Mouse (Mus musculus): ENCODE measurements around the gene Plpp2. TPM values are rescaled to one million over a fixed set of nuclear protein-coding genes. Genes with fewer than 3 reads are reported as not detected.

Plpp2 gene
- polyA plus RNA-seq, 2 experiments: 15.9 to 26.1 TPM

- DNase-seq (ENCODE audit: low spot score) (no peak), ATAC-seq (ENCODE audit: low FRiP score, low read depth) (no peak)
- H3K9me3 ChIP-seq (ENCODE audit: control insufficient read depth, low read length): no peaks in the 10 kb centered on the region
- H3K27me3 ChIP-seq (ENCODE audit: control insufficient read depth, insufficient read depth, low read length): no peaks in the 10 kb centered on the region
- no peak overlapping the region for H3K4me2 ChIP-seq (replicated peaks; ENCODE audit: low read depth, low read length, severe bottlenecking)
- 76% methylated on average over 3 of the region's 3 CpGs for WGBS
- no peak overlapping the region for H3K9ac ChIP-seq (ENCODE audit: low read depth, low read length, severe bottlenecking)
- peaks cover 7% of the 10 kb centered on the region; the same call in 1 of the 2 replicates for H3K4me1 ChIP-seq (ENCODE audit: control insufficient read depth, insufficient read depth, low read length)
- no peak overlapping the region for H3K27ac ChIP-seq (replicated peaks; ENCODE audit: low read depth, low read length)
- no peak for TF ChIP-seq POLR2A (IDR thresholded peaks at IDR 0.05; ENCODE audit: borderline replicate concordance, extremely low read depth, insufficient read depth, insufficient read length)
- peaks cover 8% of the 10 kb centered on the region; the same call in 1 of the 2 replicates for H3K36me3 ChIP-seq (ENCODE audit: control insufficient read depth, insufficient read depth, low read length)
- no peak overlapping the region for H3K4me3 ChIP-seq (replicated peaks; ENCODE audit: low read length)
Measured at GRCm38 (mm10) chr10:79531593-79531992, 2.0 kb downstream of the Plpp2 start.

- TF ChIP-seq POLR2A (IDR thresholded peaks at IDR 0.05; ENCODE audit: borderline replicate concordance, extremely low read depth, insufficient read depth, insufficient read length): no peak
- Histone ChIP-seq H3K4me2 (replicated peaks; ENCODE audit: low read depth, low read length, severe bottlenecking) (no peak overlapping the region), H3K4me1 (ENCODE audit: control insufficient read depth, insufficient read depth, low read length) (peaks cover 7% of the 10 kb centered on the region; the same call in 1 of the 2 replicates), H3K9ac (ENCODE audit: low read depth, low read length, severe bottlenecking) (no peak overlapping the region), H3K27me3 (ENCODE audit: control insufficient read depth, insufficient read depth, low read length) (no peaks in the 10 kb centered on the region), H3K9me3 (ENCODE audit: control insufficient read depth, low read length) (no peaks in the 10 kb centered on the region), H3K36me3 (ENCODE audit: control insufficient read depth, insufficient read depth, low read length) (peaks cover 8% of the 10 kb centered on the region; the same call in 1 of the 2 replicates), H3K27ac (replicated peaks; ENCODE audit: low read depth, low read length) (no peak overlapping the region), H3K4me3 (replicated peaks; ENCODE audit: low read length) (no peak overlapping the region)
- no peak for DNase-seq (ENCODE audit: low spot score)
- ATAC-seq (ENCODE audit: low FRiP score, low read depth): no peak
- 97% methylated on average over 13 of the region's 13 CpGs for WGBS
Measured at GRCm38 (mm10) chr10:79530721-79531120, 2.9 kb downstream of the Plpp2 start.

- TF ChIP-seq POLR2A (IDR thresholded peaks at IDR 0.05; ENCODE audit: borderline replicate concordance, extremely low read depth, insufficient read depth, insufficient read length): no peak
- H3K4me2 ChIP-seq (replicated peaks; ENCODE audit: low read depth, low read length, severe bottlenecking): no peak overlapping the region
- DNase-seq (ENCODE audit: low spot score): no peak
Measured at GRCm38 (mm10) chr10:79530241-79530640, 3.4 kb downstream of the Plpp2 start.

GRCm38 (mm10) chr10:79528081-79528480 is 5.5 kb downstream of the Plpp2 start:
- DNase-seq (ENCODE audit: low spot score): no peak

More at GRCm38 (mm10) chr10:79530241-79530640, 3.4 kb downstream of the Plpp2 start:
- 74% methylated on average over 8 of the region's 8 CpGs for WGBS
- no peaks in the 10 kb centered on the region for H3K9me3 ChIP-seq (ENCODE audit: control insufficient read depth, low read length)
- H3K4me3 ChIP-seq (replicated peaks; ENCODE audit: low read length): no peak overlapping the region
- no peak overlapping the region for H3K27ac ChIP-seq (replicated peaks; ENCODE audit: low read depth, low read length)
- H3K36me3 ChIP-seq (ENCODE audit: control insufficient read depth, insufficient read depth, low read length): peaks cover 8% of the 10 kb centered on the region; the same call in 1 of the 2 replicates
- peaks cover 7% of the 10 kb centered on the region; the same call in 1 of the 2 replicates for H3K4me1 ChIP-seq (ENCODE audit: control insufficient read depth, insufficient read depth, low read length)
- no peak overlapping the region for H3K9ac ChIP-seq (ENCODE audit: low read depth, low read length, severe bottlenecking)
- no peak for ATAC-seq (ENCODE audit: low FRiP score, low read depth)
- no peaks in the 10 kb centered on the region for H3K27me3 ChIP-seq (ENCODE audit: control insufficient read depth, insufficient read depth, low read length)

GRCm38 (mm10) chr10:79527453-79527845 is 6.1 kb downstream of the Plpp2 start:
- no peak for TF ChIP-seq POLR2A (IDR thresholded peaks at IDR 0.05; ENCODE audit: borderline replicate concordance, extremely low read depth, insufficient read depth, insufficient read length)
- ATAC-seq (ENCODE audit: low FRiP score, low read depth) (no peak), DNase-seq (ENCODE audit: low spot score) (no peak)
- Histone ChIP-seq H3K36me3 (ENCODE audit: control insufficient read depth, insufficient read depth, low read length) (peaks cover 8% of the 10 kb centered on the region; the same call in 1 of the 2 replicates), H3K4me2 (replicated peaks; ENCODE audit: low read depth, low read length, severe bottlenecking) (no peak overlapping the region), H3K27ac (replicated peaks; ENCODE audit: low read depth, low read length) (no peak overlapping the region), H3K9ac (ENCODE audit: low read depth, low read length, severe bottlenecking) (no peak overlapping the region), H3K9me3 (ENCODE audit: control insufficient read depth, low read length) (no peaks in the 10 kb centered on the region), H3K4me3 (replicated peaks; ENCODE audit: low read length) (no peak overlapping the region), H3K4me1 (ENCODE audit: control insufficient read depth, insufficient read depth, low read length) (no peaks in the 10 kb centered on the region), H3K27me3 (ENCODE audit: control insufficient read depth, insufficient read depth, low read length) (no peaks in the 10 kb centered on the region)
- 86% methylated on average over 5 of the region's 6 CpGs for WGBS

More at GRCm38 (mm10) chr10:79528081-79528480, 5.5 kb downstream of the Plpp2 start:
- no peak overlapping the region for H3K4me3 ChIP-seq (replicated peaks; ENCODE audit: low read length)
- no peaks in the 10 kb centered on the region for H3K27me3 ChIP-seq (ENCODE audit: control insufficient read depth, insufficient read depth, low read length)
- H3K36me3 ChIP-seq (ENCODE audit: control insufficient read depth, insufficient read depth, low read length): peaks cover 8% of the 10 kb centered on the region; the same call in 1 of the 2 replicates
- H3K27ac ChIP-seq (replicated peaks; ENCODE audit: low read depth, low read length): no peak overlapping the region
- H3K4me1 ChIP-seq (ENCODE audit: control insufficient read depth, insufficient read depth, low read length): peaks cover 2% of the 10 kb centered on the region; the same call in 1 of the 2 replicates
- no peak overlapping the region for H3K9ac ChIP-seq (ENCODE audit: low read depth, low read length, severe bottlenecking)
- no peak for ATAC-seq (ENCODE audit: low FRiP score, low read depth)
- H3K9me3 ChIP-seq (ENCODE audit: control insufficient read depth, low read length): no peaks in the 10 kb centered on the region
- no peak overlapping the region for H3K4me2 ChIP-seq (replicated peaks; ENCODE audit: low read depth, low read length, severe bottlenecking)
- no peak for TF ChIP-seq POLR2A (IDR thresholded peaks at IDR 0.05; ENCODE audit: borderline replicate concordance, extremely low read depth, insufficient read depth, insufficient read length)
- 63% methylated on average over 3 of the region's 3 CpGs for WGBS
